Mouse (Mus musculus) G1E (cell line): Measurements from ENCODE around the gene Nbeal2. TPM values are rescaled to one million over a fixed set of nuclear protein-coding genes. Genes with fewer than 3 reads are reported as not detected.
A peak's percentile ranks its signal among the peaks of the same experiment; 100 is the strongest.

Experiments
- ATAC-seq: 2 replicates; pipeline ENCODE4 v1.8.0; 2016; ENCODE audit warnings: mild to moderate bottlenecking; ENCODE audit not compliant: insufficient number of reproducible peaks, poor library complexity, low FRiP score, severe bottlenecking; ENCODE audit errors: extremely low read depth
- DNase-seq: peaks from one replicate; pipeline ENCODE4 v3.0.0; 2012; ENCODE audit warnings: low spot score
- H3K27me3 ChIP-seq: 2 replicates; pipeline ENCODE4 v1.6.1; 2012; ENCODE audit warnings: mild to moderate bottlenecking, low read length, inconsistent platforms; ENCODE audit not compliant: insufficient read depth
- H3K36me3 ChIP-seq: replicated peaks from 2 replicates; pipeline ENCODE3; 2012; ENCODE audit warnings: mild to moderate bottlenecking, inconsistent platforms
- H3K4me1 ChIP-seq: 2 replicates; pipeline ENCODE4 v1.6.1; 2012; ENCODE audit warnings: low read depth, low read length, inconsistent platforms, mixed read lengths; ENCODE audit not compliant: insufficient read depth
- H3K4me3 ChIP-seq: 2 replicates; pipeline ENCODE4 v1.5.1; 2012; ENCODE audit warnings: low read depth, mild to moderate bottlenecking, inconsistent platforms, low read length, moderate library complexity, mixed read lengths
- H3K9me3 ChIP-seq: replicated peaks from 2 replicates; pipeline ENCODE4 v1.6.1; 2012; ENCODE audit warnings: inconsistent platforms
- CTCF ChIP-seq: IDR thresholded peaks from 2 replicates; pipeline ENCODE4 v1.5.1; 2012; ENCODE audit warnings: low read depth, low read length, inconsistent platforms, mixed read lengths
- GATA1 ChIP-seq: IDR thresholded peaks from 2 replicates; pipeline ENCODE4 v1.6.1; 2012; ENCODE audit warnings: borderline replicate concordance, low read length, inconsistent platforms, mixed read lengths
- GATA2 ChIP-seq: IDR thresholded peaks from 2 replicates; pipeline ENCODE4 v1.6.1; 2012; ENCODE audit warnings: low read depth, low read length, inconsistent platforms, borderline replicate concordance
- POLR2AphosphoS5 ChIP-seq: IDR thresholded peaks from 2 replicates; pipeline ENCODE4 v1.6.1; 2012; ENCODE audit warnings: low read depth, low read length, inconsistent platforms; ENCODE audit not compliant: insufficient replicate concordance
- TAL1 ChIP-seq: conservative IDR thresholded peaks from 2 replicates; pipeline ENCODE4 v1.6.1; 2012; ENCODE audit warnings: low read depth, low read length, inconsistent platforms, mixed read lengths
- polyA plus RNA-seq: library from polyadenylated mRNA; stranded (reverse); fragments of >175 nt; gene quantifications from 2 replicates; pipeline ENCODE4 v1.2.3, GENCODE M21; 2012
- total RNA-seq, 2 experiments: library from RNA; stranded (forward) in 1 of 2; stranded (reverse) in 1 of 2; fragments of 200-1000 nt in 1 of 2; fragments of >200 nt in 1 of 2; fragmentation: Nextera tagmentation in 1 of 2; gene quantifications; 2 replicates each; pipeline ENCODE4 v1.2.3; 2014 to 2017

The Nbeal2 gene
- total and polyA plus RNA-seq, 3 experiments: 26.1 to 64.7 (median 32.5) TPM

GRCm38 (mm10) chr9:110631651-110632275 is 22.2 kb downstream of the Nbeal2 start:
- H3K4me1 ChIP-seq: peaks cover 6% of the 10 kb centered on the region
- DNase-seq: no peak
- no peak for ATAC-seq
- no peak overlapping the region for H3K4me3 ChIP-seq
- no peaks in the 10 kb centered on the region for H3K27me3 ChIP-seq
- TF ChIP-seq GATA1 (no peak), CTCF (no peak; the same call in 1 of the 2 replicates), POLR2AphosphoS5 (no peak), GATA2 (no peak), TAL1 (no peak)
- H3K9me3 ChIP-seq: no peaks in the 10 kb centered on the region
- peaks cover 100% of the 10 kb centered on the region for H3K36me3 ChIP-seq

- no peak for DNase-seq
Measured at GRCm38 (mm10) chr9:110631191-110631590, 22.8 kb downstream of the Nbeal2 start.

GRCm38 (mm10) chr9:110630171-110630570 is 23.8 kb downstream of the Nbeal2 start:
- DNase-seq (no peak), ATAC-seq (no peak)
- H3K9me3 ChIP-seq: no peaks in the 10 kb centered on the region
- no peak overlapping the region for H3K4me3 ChIP-seq
- H3K4me1 ChIP-seq: peaks cover 6% of the 10 kb centered on the region
- H3K27me3 ChIP-seq: no peaks in the 10 kb centered on the region
- TF ChIP-seq TAL1 (no peak), GATA2 (no peak), POLR2AphosphoS5 (no peak), CTCF (no peak), GATA1 (no peak)
- peaks cover 100% of the 10 kb centered on the region for H3K36me3 ChIP-seq

More at GRCm38 (mm10) chr9:110631191-110631590, 22.8 kb downstream of the Nbeal2 start:
- Histone ChIP-seq H3K27me3 (no peaks in the 10 kb centered on the region), H3K36me3 (peaks cover 100% of the 10 kb centered on the region), H3K4me3 (no peak overlapping the region), H3K4me1 (peaks cover 6% of the 10 kb centered on the region), H3K9me3 (no peaks in the 10 kb centered on the region)
- ATAC-seq: no peak
- no peak for TF ChIP-seq POLR2AphosphoS5
- no peak for TF ChIP-seq GATA2
- TF ChIP-seq TAL1: no peak
- no peak for TF ChIP-seq GATA1
- TF ChIP-seq CTCF: peak; percentile 53

GRCm38 (mm10) chr9:110625350-110625908 is 28.5 kb downstream of the Nbeal2 start:
- no peak for DNase-seq
- peaks cover 31% of the 10 kb centered on the region for H3K4me1 ChIP-seq
- H3K4me3 ChIP-seq: peak overlapping the region; percentile 68; the same call in 1 of the 2 replicates
- TF ChIP-seq POLR2AphosphoS5: no peak
- no peak for TF ChIP-seq GATA2
- no peak for TF ChIP-seq CTCF
- no peak for TF ChIP-seq TAL1
- TF ChIP-seq GATA1: no peak
- H3K27me3 ChIP-seq: no peaks in the 10 kb centered on the region
- no peak for ATAC-seq
- no peaks in the 10 kb centered on the region for H3K9me3 ChIP-seq
- peaks cover 100% of the 10 kb centered on the region for H3K36me3 ChIP-seq

GRCm38 (mm10) chr9:110624361-110625166 is 29.4 kb downstream of the Nbeal2 start, which contains the start of gene Nradd:
TSS of gene Nradd (minus strand) at chr9:110624452.
- TF ChIP-seq CTCF (no peak), POLR2AphosphoS5 (no peak), GATA1 (no peak), GATA2 (no peak), TAL1 (no peak)
- Histone ChIP-seq H3K4me1 (peaks cover 31% of the 10 kb centered on the region), H3K36me3 (peaks cover 100% of the 10 kb centered on the region), H3K4me3 (peak within 1 kb of the TSS; percentile 68), H3K9me3 (no peaks in the 10 kb centered on the region), H3K27me3 (no peaks in the 10 kb centered on the region)
- peak; percentile 62 for DNase-seq
- peak; percentile 73 for ATAC-seq
